Mouse (Mus musculus) ES-E14 (cell line): ENCODE measurements at regions not wholly inside any gene's neighbourhood (a gene's known extent, or its start where the extent isn't known, plus 50 kb on each side); places are given as distances from the start of the nearest gene placed in this dataset.

Experiments used
- CHD2 ChIP-seq: IDR thresholded peaks from 2 replicates; pipeline ENCODE4 v1.6.1; 2014; ENCODE audit warnings: mild to moderate bottlenecking, low read depth, low read length, inconsistent platforms
- HCFC1 ChIP-seq: IDR thresholded peaks from 2 replicates; pipeline ENCODE4 v1.6.1; 2012; ENCODE audit warnings: low read length, inconsistent platforms, borderline replicate concordance; ENCODE audit not compliant: insufficient read depth
- MAFK ChIP-seq: IDR thresholded peaks from 2 replicates; pipeline ENCODE4 v1.6.1; 2014; ENCODE audit warnings: mild to moderate bottlenecking, low read depth, low read length, inconsistent platforms; ENCODE audit not compliant: insufficient read depth
- ZC3H11A ChIP-seq: IDR thresholded peaks from 2 replicates; pipeline ENCODE4 v1.6.1; 2012; ENCODE audit warnings: low read depth, mild to moderate bottlenecking, inconsistent platforms, low read length, borderline replicate concordance
- ZNF384 ChIP-seq: IDR thresholded peaks from 2 replicates; pipeline ENCODE4 v1.6.1; 2012; ENCODE audit warnings: low read depth, low read length, inconsistent platforms

GRCm38 (mm10) chr3:35133477-35133876 lies 483.3 kb downstream of the Sox2 start:
- TF ChIP-seq MAFK (no peak), ZNF384 (no peak), ZC3H11A (no peak), HCFC1 (no peak), CHD2 (no peak)
